Mouse (Mus musculus) cerebellum, postnatal 14 days (tissue): ENCODE measurements around the gene Gm8994.

Experiments
- DNase-seq, 2 experiments: peaks; one replicate each; pipeline ENCODE4 v3.0.0; 2021; ENCODE audit warnings: mixed read lengths in 2 of 2

The Gm8994 gene

DNA sequence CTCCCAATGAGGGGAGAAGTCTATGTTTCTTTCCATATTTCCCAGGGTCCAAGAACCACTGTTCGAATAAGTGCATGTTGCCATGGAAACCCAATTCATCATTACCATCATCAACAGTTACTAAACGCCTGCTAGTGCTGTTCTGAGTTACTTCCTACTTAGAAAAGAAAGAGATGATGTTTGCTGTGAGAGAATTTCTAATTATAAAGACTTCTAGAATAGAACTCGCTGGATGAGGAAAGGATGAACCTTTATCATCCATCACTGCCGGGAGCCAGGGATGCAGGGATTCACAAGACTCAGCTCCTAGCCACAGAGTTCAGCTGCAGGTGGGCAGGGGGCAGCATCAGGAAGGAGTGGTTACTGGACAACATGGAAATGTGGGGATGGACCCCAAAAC lies 36.7 kb downstream of the Gm8994 start:
- DNase-seq, result no peak

DNA sequence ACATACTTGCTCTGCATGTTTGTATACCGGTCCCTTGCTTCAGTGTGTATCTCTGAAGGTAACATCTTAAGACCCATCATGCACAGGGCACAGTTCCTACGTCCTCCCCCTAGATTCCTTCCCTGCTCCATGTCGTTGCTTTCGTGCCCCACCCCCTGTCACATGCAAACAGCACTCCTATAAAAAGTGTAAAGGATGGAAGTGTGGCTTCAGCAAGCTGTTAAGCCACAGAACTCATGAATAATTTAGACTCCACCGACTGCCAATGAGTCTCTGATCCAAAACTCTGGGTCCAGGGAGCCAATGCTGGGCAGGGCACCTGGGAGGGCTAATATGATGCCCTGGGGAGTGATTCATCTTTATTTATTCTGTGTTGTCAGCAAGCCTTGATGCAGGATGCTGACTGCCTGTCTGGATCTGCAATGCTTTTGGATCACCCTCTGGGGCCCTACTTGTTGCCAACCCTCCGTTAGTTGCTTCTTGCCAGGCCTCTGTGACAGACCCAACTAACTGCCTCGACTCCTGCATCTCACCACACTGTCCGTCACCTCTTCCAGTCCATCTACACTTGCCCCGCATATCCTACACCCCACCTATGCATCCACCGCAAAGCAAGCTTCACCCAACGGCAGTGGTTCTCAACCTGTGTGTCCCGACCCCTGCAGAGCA lies 37.2 kb downstream of the Gm8994 start:
- no peak for DNase-seq

DNA sequence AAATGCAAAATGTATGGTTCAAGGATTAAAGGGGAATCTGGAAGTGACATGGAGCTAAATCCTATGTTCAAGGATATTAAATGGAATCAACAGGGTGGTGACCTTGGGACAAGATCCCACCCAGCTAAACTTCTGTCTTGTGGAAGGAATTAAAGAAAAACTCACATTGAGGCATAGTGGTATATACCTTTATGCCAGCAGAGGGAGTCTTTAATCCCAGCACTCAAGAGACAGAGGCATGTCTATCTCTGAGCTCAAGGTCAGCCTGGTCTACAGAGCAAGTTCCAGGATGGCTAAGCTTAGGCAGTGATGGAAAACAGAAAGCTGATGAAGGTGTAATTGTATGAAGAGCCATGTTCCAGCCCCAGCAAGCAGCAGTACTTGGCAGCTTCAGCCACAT lies 48.8 kb downstream of the Gm8994 start:
- DNase-seq, result no peak
